Mouse (Mus musculus): Measurements from ENCODE around the gene Angptl3.

Angptl3 gene

GRCm38 (mm10) chr4:99030686-99031085 is at the start of gene Angptl3:
TSS of gene Angptl3 (plus strand) at chr4:99030954.
- no peak for DNase-seq (ENCODE audit: low read depth, low spot score)

GRCm38 (mm10) chr4:98984701-98985100 is 46.1 kb upstream of the Angptl3 start:
- no peak for DNase-seq (ENCODE audit: low read depth, low spot score)

DNA sequence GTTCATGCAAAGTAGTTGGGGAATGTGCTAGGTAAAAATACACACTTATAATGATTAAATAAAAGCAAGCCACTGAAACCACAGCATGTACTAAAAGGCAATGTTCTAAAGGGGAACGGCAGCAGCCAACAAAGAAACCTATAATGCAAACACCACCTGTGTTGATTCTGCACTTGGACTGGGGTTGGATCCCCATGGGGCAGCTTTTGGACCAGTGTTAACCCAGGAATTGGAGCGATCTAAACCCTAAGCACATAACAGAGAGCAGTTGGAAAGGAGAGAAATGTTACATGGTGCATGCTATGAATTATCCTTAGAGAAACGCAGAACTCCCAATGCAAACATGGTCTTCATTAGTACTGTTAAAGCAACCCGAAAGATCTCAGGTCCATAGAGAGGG is 37.3 kb upstream of the Angptl3 start:
- DNase-seq (ENCODE audit: low read depth, low spot score): no peak

DNA sequence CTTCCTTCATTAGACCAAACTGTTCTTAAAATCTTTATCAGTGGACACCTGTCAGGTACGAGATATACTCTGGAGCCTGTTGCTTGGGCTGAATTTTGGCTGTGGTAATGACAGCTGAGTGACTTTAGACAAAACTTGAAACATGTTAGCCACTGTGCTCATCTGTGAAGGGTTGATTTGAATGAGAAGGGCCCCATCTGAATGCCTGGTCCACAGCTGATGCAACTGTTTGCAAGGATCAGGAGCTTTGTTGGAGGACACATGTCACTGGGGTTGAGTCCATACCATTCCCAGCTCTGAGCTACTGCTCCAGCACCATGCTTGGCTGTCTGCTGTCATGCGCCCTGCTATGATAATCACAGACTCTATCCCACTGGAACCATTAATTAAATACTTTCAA is 25.2 kb upstream of the Angptl3 start:
- DNase-seq (ENCODE audit: low read depth, low spot score): no peak

DNA sequence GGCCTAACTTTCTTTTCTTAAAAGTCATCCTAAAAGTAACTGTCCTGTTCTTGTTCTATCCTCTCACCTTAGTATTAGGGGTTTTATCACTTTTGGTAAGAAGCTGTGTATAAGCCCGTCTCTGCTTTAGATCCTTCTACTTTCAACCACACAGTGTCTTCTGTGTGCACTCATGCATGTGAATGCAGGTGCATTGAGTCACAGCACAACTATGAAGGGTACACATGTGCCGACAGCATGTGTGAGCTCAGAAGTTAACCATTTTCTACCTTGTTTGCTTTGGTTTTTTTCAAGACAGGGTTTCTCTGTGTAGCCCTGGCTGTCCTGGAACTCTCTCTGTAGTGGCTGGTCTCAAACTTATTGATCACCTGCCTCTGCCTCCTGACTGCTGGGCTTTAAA is 24.4 kb upstream of the Angptl3 start:
- no peak for DNase-seq (ENCODE audit: low read depth, low spot score)

DNA sequence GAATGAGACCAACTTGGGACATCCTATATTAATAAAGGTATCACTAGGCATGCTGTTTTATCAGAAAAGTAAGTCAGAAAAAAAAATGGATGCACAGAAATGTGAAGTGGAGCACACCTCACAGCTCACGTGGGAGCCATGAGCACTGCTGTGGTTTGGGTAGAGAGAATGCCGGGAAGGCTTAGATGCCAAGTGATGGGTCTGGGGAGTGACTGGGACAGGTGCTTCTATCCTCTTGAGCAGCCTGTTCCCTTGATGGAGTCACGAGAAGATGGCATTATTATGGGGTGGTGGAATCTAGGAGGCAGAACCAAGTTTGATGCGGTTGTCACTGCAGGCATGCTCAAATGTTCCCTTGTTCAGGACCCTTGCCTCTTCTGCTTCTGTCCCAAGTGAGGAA is 19.7 kb upstream of the Angptl3 start:
- DNase-seq (ENCODE audit: low read depth, low spot score): no peak

- no peak for DNase-seq (ENCODE audit: low read depth, low spot score)
Measured at GRCm38 (mm10) chr4:99022221-99022620, 8.5 kb upstream of the Angptl3 start.

GRCm38 (mm10) chr4:99028377-99028776 is 2.4 kb upstream of the Angptl3 start:
- DNase-seq (ENCODE audit: low read depth, low spot score): no peak

GRCm38 (mm10) chr4:99032921-99033320 is 2.2 kb downstream of the Angptl3 start:
- no peak for DNase-seq (ENCODE audit: low read depth, low spot score)

DNA sequence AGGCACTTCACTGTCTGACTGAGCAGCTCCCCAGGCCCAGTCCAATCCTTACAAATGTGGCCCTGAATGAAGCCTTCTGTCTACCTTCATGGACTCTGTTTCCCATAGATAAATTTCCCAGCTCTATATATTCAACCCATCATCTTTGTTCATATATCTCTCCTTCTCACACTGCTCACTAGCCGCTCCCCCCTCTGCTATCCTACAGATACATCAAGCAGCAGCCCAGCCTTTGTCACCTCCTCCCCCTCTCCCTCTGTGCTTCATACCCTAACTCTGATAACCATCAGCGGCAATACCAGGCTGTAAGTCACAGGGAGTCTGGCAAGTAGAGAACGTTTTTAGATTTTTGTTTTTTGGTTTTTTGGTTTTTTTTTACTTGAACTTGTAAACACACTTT is 14.1 kb downstream of the Angptl3 start:
- DNase-seq (ENCODE audit: low read depth, low spot score): no peak

GRCm38 (mm10) chr4:99046471-99046870 is 15.7 kb downstream of the Angptl3 start:
- no peak for DNase-seq (ENCODE audit: low read depth, low spot score)

GRCm38 (mm10) chr4:99048581-99048980 is 17.8 kb downstream of the Angptl3 start:
- no peak for DNase-seq (ENCODE audit: low read depth, low spot score)

DNA sequence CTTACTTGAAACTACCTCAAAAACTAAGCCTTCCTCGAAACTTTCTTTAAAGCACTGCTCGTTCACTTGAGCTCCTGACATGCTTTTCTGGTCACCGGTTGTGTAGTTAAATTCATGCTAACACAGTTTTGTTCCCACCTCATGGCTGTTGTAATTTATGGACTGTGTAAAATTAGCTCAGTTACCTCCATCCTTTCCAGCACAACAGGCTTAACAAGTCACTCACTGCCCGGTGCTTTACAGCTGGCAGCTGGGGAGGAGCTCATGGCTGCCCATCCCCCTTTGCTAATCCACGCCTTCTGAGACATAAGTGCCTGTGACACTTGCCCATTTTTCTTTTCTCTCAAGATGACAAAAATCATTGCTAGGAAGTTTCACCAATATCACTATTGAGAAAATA is 33.8 kb downstream of the Angptl3 start:
- DNase-seq (ENCODE audit: low read depth, low spot score): peak; percentile 17

- DNase-seq (ENCODE audit: low read depth, low spot score): no peak
Measured at GRCm38 (mm10) chr4:99068806-99069205, 38.1 kb downstream of the Angptl3 start.

DNA sequence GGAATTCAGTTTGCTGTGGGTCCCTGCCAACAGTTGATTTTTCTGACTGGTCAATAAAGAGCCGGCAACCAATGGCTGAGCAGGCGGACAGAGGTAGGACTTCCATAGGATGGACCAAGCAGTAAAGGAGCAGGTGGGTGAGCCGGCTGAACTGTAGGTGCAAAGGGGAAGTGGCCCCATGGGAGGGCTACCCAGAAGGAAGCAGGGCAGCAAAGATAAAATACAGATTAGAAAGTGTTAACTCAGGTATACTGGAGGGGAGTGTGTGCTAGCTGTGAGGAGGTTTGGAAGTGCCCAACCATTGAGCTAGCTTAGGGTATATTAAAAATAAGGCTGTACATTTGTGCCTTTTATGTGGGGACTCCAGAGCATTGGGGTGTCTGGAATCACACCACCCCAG is 47.3 kb downstream of the Angptl3 start:
- no peak for DNase-seq (ENCODE audit: low read depth, low spot score)

DNA sequence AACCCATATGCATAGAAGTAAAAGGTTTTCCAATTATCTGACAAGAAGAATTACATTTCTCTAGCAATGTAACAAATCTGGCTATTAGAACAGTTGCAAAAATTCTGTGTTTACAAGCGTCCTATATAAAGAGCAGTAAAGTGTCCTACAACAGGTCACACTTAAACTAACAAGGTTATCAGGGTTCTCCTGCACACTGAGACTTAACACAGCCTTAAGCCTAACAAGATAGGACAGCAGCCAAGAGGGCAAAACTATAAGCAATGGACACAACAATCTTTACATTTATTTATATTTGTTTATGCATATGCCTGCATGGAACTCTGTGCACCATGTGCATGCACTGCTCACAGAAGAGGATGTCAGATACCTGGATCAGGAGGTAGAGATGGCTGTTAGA is 50.4 kb downstream of the Angptl3 start:
- DNase-seq (ENCODE audit: low read depth, low spot score): no peak

DNA sequence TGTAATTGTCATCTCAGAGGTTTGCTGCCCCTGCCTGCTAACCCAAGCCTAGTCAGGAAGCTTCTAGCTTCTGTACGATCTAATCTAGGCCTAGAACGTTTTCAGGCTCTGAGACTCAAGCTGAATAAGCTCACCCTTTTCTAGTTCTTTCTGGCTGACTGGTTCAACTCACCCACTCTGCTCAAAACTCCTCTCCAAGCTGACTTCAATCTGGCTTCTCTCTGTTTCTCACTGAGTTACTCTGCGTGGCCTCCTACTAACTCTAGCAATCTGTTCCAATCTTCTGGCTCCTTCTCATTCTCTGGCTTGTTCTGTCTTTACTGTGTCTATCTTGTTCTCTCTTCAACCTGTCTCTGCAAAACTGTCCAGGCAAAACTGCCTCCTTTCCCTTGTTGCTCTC is 53.1 kb downstream of the Angptl3 start:
- DNase-seq (ENCODE audit: low read depth, low spot score): no peak

- no peak for DNase-seq (ENCODE audit: low read depth, low spot score)
Measured at GRCm38 (mm10) chr4:99087760-99088485, 57.2 kb downstream of the Angptl3 start.

DNA sequence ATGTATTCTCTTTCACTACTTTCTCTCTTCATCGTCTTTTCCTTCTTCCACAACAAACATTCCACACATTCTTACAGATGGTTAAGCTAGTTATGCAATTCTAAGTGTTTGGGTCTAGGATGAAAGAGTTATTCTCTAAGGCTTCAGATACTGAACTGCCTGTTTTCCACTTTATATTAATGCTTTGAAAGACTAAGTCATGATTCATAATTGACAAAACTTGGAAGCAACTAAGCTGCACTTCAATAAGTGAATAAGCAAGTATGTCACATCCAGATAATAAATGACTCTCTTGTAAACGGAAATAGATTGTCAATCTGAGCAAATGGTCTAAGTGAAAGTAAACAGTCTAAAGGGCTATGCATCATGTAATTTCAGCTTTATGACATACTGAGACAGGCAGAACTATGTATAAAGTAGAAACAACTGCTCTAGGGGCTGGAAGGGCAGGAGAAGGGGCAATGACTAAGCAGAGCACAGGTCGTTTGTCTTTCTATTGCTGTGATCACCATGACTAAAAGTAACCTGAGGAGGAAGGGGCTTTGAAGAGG is 60.5 kb downstream of the Angptl3 start:
- no peak for DNase-seq (ENCODE audit: low read depth, low spot score)

GRCm38 (mm10) chr4:99091777-99092176 is 61.0 kb downstream of the Angptl3 start:
- no peak for DNase-seq (ENCODE audit: low read depth, low spot score)
